Mouse (Mus musculus): ENCODE measurements around the gene Slc35e3. TPM values are rescaled to one million over a fixed set of nuclear protein-coding genes. Genes with fewer than 3 reads are reported as not detected.

The Slc35e3 gene
- total RNA-seq (2015) (4.2 and 5.3 TPM in 2 replicates), total RNA-seq (2017) (5.3 and 7.8 TPM in 2 replicates)

- peak; percentile 93 for ATAC-seq (ENCODE audit: poor library complexity, severe bottlenecking)
Measured at GRCm38 (mm10) chr10:117746297-117746883, at the start of gene Slc35e3. TSS of gene Slc35e3 (minus strand) at chr10:117746365.

- ATAC-seq (ENCODE audit: poor library complexity, severe bottlenecking), result no peak
Measured at GRCm38 (mm10) chr10:117795206-117795605, 49.0 kb upstream of the Slc35e3 start.

- peak; percentile 23; the same call in 1 of the 2 replicates for ATAC-seq (ENCODE audit: poor library complexity, severe bottlenecking)
Measured at GRCm38 (mm10) chr10:117793436-117794030, 47.4 kb upstream of the Slc35e3 start.

- ATAC-seq (ENCODE audit: poor library complexity, severe bottlenecking), result peak; percentile 90
Measured at GRCm38 (mm10) chr10:117792141-117793091, 46.3 kb upstream of the Slc35e3 start, which contains the start of gene Nup107. TSS of gene Nup107 (minus strand) at chr10:117792705.

GRCm38 (mm10) chr10:117791171-117791470 lies 45.0 kb upstream of the Slc35e3 start:
- no peak for ATAC-seq (ENCODE audit: poor library complexity, severe bottlenecking)

- no peak for ATAC-seq (ENCODE audit: poor library complexity, severe bottlenecking)
Measured at GRCm38 (mm10) chr10:117790421-117791170, 44.4 kb upstream of the Slc35e3 start.

GRCm38 (mm10) chr10:117790011-117790410 lies 43.8 kb upstream of the Slc35e3 start:
- no peak for ATAC-seq (ENCODE audit: poor library complexity, severe bottlenecking)

GRCm38 (mm10) chr10:117784646-117785045 lies 38.5 kb upstream of the Slc35e3 start:
- ATAC-seq (ENCODE audit: poor library complexity, severe bottlenecking), result peak; percentile 60

GRCm38 (mm10) chr10:117783786-117784420 lies 37.7 kb upstream of the Slc35e3 start:
- ATAC-seq (ENCODE audit: poor library complexity, severe bottlenecking), result no peak

GRCm38 (mm10) chr10:117782491-117783260 lies 36.5 kb upstream of the Slc35e3 start:
- no peak for ATAC-seq (ENCODE audit: poor library complexity, severe bottlenecking)

GRCm38 (mm10) chr10:117782056-117782455 lies 35.9 kb upstream of the Slc35e3 start:
- no peak for ATAC-seq (ENCODE audit: poor library complexity, severe bottlenecking)

- ATAC-seq (ENCODE audit: poor library complexity, severe bottlenecking), result no peak
Measured at GRCm38 (mm10) chr10:117781021-117781725, 35.0 kb upstream of the Slc35e3 start.

GRCm38 (mm10) chr10:117780306-117780911 lies 34.2 kb upstream of the Slc35e3 start:
- peak; percentile 43; the same call in 1 of the 2 replicates for ATAC-seq (ENCODE audit: poor library complexity, severe bottlenecking)

- ATAC-seq (ENCODE audit: poor library complexity, severe bottlenecking), result peak; percentile 6; the same call in 1 of the 2 replicates
Measured at GRCm38 (mm10) chr10:117779581-117780305, 33.6 kb upstream of the Slc35e3 start.

- no peak for ATAC-seq (ENCODE audit: poor library complexity, severe bottlenecking)
Measured at GRCm38 (mm10) chr10:117778951-117779350, 32.8 kb upstream of the Slc35e3 start.

- no peak for ATAC-seq (ENCODE audit: poor library complexity, severe bottlenecking)
Measured at GRCm38 (mm10) chr10:117778328-117778910, 32.3 kb upstream of the Slc35e3 start.

Measured in megakaryocyte, adult 5-6 weeks (primary cell).